Mouse (Mus musculus) adrenal gland, adult 2 months (tissue): ENCODE data around the gene Rab35. TPM values are rescaled to one million over a fixed set of nuclear protein-coding genes. Genes with fewer than 3 reads are reported as not detected.
A peak's percentile ranks its signal among the peaks of the same experiment; 100 is the strongest.

Source experiments
- DNase-seq: peaks from one replicate; pipeline ENCODE4 v3.0.0; 2021
- polyA plus RNA-seq: library from polyadenylated mRNA; depleted of rRNA; stranded (reverse); fragments of >200 nt; gene quantifications from 2 replicates; pipeline ENCODE4 v1.2.3, GENCODE M21; 2012
- total RNA-seq, 2 experiments: library from RNA; stranded (reverse); gene quantifications; 2 replicates each; pipeline ENCODE4 v1.2.3; 2021

The Rab35 gene
- total and polyA plus RNA-seq, 3 experiments: 64.2 to 66.2 (median 65.8) TPM

DNA sequence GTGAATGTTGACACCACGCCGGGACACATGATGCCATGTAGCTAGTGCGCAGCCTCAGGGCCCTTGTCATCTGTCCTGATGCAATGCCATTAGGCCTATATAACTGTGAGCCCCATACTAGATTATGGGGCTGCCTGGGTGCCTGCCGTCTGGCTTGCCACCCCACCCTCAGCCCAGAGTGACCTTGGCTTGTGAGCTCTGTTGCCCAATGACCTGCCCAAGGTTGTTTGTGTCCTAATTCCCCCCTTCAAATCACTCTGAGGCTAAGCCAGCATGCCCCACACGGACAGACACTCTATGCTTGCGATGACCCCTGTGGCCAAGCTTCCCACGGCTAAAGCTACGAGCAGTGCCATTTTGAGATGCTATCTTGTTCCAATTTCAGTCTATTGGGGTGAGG is 18.0 kb downstream of the Rab35 start:
- peak; percentile 58 for DNase-seq

DNA sequence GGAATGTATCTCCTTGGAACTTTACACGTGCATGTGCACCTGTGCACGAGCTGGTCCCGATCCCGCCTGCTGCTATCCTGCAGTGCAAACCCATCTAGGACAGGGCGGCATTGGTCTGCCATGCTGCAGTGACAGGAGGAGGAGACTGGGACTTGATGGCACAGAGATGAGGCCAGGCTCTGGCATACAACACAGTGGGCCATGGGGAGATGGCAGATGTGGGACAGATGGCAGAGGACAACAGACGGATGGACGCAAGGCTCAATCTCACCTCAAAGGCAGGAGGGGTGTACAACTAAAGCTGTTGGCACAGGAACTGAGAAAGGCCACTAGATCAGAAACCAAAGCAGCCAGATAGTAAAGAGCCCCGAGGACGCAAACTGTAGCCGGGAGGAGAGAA is 19.2 kb downstream of the Rab35 start:
- no peak for DNase-seq

DNA sequence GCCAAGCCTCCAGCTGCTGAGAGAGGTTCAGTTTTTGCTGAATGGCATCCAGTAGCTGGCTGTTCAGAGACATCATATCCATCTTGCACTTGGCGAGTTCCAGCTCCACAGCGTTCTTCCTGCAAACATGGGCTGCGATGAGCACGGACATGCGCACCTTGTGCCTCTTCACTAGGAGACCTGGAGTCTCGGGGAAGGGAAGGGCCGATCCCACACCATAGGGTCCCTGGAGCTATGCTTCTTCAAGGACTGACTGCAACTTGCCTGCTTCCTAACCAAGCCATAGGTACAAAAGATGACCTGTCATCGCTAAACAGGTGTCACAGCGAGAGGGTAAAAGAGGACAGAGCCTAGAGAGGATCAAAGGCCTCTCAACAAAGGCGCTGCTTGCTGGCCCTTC is 20.1 kb downstream of the Rab35 start:
- no peak for DNase-seq

DNA sequence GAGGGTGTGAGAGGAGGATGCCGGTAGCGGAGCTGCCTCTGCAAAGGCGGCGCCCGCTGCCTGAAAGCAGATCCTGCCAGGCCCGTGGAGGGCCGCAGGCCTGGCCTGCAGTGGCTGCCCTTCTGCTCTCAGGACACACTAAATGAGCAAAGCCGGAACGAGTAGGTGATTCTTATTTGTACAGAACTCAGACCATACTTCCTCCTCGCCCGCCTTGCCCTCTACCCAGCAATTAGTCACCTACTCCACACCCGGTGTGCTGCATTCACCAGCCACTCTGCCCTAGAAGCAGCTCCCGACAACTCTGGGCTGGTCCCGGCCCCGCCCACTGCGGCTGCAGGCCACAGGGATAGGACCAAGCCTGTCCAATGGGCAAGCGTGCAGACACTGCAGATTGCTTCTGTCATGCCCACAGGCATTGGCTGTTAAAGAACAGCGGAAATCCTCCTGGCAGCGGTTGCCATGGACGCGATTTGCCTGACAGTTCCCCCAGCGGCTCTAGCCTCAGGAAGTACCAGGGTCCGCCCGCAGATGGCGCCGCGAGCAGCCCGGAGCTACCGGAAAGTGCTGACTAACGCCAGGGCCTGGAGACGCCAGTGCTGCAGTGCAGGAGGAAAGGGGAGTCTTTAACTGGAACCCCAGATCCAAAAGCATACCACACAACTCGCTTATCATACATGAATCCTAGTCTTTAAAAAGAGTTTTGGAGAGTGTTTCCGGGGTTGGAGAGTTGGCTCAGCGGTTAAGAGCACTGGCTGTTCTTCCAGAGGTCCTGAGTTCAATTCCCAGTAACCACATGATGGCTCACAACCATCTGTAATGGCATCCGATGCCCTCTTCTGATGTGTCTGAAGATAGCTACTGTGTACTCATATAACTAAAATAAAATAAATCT is 21.2 kb downstream of the Rab35 start:
- peak; percentile 100 for DNase-seq

DNA sequence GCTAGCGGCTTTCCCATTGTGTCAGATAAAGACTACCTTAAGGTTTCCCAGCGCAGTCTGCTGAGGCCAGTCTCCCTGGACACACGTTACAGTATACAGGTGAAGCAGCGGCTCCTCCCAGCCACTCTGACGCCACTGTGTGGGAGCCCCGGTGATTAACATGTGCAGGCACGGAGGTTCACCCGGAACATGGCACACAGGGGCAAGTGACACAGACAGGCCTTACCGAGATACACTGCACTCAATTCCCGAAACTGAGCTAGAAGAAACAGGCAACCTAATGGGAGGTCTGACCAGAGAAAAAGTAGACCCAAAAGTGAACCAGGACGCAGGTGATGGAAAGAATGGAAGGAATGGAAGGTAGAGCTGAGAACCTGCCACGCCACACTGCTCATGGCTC is 22.1 kb downstream of the Rab35 start:
- no peak for DNase-seq

DNA sequence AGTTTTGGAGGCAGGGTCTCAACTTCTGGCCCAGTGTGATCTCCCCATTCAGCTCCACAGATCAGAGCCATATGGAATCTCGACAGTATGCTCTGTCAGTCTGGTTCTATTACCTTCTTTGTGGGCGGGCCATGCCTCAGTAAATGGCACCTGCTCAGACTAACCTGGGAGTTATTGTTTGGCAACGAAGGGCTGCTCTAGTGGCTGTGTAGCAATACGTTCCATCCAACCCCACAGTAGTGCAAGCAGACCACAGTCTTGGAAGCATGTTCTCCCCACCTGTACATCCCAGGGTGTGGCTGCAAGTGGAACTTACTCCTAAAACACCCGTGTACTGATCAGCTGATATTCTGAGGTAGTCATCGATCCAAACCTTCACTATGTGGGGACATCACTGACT is 25.0 kb downstream of the Rab35 start:
- DNase-seq: no peak

DNA sequence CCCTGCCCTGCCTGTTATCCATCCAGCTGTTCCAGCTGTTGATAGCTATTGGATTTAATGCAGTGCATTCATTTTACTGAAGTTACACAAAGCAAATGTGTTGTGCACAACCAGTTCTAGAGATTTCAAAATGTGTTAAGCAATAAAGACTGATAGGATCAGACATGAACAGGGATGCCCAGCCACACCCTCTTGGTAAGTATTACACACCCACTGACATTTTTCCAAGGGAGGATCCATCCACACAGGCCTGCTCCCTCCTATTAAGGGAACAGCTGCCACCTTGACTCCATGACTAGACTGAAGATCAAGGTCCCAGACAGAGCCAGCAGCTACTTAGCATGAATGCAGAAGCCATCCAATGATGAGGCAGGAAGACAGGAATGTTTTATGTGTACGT is 25.5 kb downstream of the Rab35 start:
- no peak for DNase-seq

DNA sequence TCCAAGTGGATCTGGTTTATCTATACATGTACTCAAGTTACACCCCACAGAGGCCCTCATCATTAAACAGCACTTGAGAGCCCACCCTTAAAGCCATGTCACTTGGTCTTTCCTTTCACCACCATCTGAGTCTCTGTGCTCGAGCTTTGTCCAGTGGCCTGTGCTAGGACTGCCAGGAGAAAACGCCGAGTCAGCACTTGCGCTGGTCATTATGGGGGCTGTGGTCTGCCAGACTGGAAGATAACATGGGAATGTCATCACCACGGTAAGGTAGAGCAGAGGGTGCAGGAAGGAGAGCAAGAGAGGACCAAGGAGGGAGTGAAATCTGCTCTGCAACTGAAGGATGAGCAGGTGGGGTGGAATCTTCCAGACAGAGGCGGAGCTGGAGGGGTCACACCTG is 26.6 kb downstream of the Rab35 start:
- no peak for DNase-seq

DNA sequence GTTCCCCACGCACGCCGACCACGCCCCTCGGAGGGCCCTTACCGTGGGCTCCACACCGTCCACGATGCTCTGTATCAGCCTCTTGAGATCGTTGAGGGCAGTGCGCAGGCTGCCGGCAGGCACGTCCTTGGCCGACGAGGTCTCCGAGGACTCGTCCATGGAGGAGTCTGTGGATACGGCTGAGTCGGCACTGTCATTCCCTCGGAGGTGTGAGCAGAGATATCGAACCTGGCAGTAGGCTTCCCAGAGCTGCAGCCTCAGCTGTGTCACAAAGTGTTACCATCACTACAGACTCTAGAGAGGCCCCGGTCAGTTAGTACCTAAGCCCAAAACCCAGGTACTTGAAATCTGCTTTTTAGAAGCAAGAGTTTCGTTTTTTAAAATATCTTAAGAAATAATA is 30.9 kb downstream of the Rab35 start:
- DNase-seq: no peak

DNA sequence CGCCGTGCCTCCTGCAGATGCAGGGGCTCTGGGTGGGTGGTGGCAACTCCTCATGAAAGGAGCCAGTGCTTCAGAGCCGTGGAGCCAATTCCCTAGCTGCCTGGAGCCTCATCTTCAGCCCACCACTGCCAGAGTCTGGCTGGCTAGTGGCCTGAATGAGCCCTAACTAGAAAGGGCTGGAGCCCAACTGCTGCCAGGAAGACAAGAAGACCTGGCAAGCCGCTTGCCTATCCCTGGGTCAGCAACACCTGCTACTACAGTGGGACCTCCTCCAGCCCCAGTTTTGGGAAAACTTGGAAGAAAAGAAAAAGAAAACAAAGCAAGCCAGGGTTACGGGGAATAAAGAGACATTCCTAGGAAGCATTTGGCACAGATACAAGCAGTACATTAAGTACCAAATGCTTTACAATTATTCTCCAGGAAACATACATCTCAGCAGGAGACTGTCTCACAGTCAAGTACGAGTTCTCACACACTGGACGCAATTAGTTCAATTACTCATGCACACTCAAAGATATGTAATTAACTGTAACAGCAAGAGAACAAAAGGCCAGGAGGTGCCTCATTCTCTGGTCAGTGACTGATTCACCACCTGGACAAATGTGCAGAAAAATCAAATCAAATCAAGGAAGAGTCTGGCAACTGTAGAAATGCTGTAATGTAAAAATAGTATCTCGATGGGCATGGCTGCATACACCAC is 34.8 kb downstream of the Rab35 start:
- no peak for DNase-seq

DNA sequence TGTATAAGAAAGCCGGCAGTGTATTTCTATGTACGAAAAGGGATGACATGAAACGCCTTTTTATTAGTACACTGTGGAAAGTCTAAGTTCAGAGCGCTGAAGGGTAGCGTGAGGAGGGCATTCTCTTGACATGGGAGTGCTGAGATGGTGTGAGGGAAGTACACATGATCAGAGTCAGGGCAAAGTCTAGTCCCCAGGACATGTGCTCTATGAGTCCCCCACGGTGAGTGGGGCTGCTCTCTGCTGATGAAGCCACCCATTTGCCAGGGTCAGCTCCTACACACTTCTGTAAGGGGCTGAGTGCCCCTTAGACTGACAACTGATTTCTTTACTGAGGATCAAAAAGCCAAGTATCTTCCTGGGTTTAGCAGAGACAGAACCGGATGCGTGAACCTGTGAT is 35.5 kb downstream of the Rab35 start:
- DNase-seq: no peak

DNA sequence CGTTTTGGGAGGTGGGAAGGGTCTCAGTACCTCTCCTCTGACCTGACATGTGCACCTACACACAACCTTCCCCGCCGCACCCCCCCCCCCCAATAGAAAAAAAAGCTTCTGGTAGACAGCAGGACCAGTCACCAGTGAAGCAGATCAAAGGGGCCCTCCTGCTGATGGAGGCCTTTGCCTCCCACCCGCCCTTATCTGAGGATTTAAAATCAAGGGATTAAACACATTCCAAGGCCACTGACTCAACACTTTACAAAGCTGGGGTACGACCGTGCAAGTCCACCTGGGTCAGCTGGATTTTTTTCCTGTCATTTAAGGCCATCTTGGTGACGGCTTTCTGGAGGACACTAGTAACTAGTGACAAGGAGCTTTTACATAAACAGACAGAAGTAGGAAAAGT is 36.2 kb downstream of the Rab35 start:
- DNase-seq: no peak

DNA sequence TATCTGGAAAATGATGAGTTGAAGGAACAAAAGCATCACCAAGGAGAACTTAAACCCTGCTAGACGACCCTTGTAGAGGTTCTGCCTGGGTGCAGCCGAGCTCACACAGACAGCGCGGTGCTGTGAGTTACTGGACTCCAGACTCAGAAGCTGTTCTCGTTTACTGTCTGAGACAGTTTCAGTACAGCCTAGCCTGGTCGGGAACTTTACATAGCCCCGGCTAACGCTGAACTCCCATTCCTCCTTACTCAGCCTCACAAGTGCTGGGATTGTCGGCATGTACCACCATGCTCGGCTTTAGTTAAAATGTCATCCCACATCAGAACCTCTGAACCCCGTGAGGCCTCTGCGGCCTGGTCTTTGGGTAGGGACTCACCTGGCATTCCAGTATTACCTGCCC is 37.3 kb downstream of the Rab35 start:
- no peak for DNase-seq

DNA sequence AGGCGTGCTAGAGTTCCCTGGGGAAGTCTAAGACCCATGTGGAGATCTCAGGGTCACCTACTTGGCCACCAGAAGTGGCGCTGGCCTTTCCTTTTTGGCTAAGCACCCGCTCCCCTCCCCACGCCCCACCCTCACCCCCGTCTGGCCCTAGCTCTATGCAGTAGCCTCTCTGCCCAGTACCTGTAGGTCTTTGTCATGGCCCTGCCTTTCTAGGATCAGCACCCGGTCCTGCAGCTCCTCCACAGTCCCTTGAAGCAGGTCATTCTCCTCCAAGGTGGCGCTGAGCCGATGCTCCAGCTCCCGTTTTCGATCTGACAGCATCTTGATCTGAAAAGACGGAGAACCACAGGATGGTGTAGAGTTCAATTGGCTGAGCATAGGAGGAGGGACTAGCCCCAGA is 38.3 kb downstream of the Rab35 start:
- DNase-seq: no peak

DNA sequence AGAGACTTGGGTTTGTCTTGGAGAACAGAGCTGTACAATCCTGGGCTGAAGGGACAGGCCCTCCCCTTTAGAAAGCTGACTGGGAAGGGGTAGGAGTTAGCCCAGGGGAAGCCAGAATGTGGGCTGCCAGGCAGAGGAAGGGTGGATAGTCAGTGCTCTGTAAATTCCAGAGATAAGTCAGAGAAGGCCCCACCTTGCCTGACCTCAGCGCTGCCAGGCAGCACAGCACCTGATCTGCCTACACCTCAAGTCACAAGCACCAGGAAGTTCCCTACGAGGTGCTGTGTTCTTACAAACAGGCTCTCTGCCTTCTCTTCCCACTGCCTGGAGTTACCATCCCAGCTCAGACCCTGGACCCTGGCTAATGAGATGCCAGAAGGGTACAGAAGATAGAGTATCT is 38.7 kb downstream of the Rab35 start:
- DNase-seq: no peak

DNA sequence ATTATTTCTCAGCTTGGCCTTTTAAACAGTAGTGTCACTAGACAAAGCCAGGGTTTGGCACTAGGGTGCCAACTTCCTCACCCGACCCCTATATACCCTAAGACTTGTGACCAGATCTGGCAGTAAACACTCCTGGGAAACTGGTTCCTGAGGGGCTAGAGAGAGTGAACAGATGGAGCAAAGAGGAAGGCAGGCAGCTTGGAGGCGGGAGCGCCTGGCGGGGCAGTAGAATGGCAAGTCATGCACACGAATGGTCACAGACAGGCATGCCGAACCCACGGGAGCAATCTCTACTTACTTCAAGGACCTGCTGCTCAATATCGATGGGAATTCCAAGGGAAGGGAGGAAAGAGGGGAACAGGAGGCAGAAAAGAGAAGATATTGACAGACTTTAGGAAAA is 40.1 kb downstream of the Rab35 start:
- DNase-seq: no peak

DNA sequence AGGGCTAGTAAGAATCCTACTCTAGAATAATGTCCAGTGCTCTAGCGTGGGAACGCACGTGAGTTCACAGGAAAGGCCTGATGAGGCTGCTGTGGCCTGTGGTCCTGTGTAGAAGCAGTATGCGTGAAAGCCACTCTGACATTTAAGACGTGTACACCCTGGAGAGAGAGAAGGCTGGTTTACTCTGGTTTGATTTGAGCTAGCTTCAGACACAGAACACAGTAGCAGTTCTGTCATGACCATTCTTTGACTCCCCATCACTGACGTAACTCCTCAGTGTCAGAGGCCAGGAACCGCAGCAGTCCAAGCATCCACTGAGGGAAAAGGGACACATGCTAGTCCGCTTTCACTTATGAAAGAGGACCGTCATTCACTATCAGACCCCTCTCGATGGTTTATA is 53.4 kb downstream of the Rab35 start:
- DNase-seq: no peak

DNA sequence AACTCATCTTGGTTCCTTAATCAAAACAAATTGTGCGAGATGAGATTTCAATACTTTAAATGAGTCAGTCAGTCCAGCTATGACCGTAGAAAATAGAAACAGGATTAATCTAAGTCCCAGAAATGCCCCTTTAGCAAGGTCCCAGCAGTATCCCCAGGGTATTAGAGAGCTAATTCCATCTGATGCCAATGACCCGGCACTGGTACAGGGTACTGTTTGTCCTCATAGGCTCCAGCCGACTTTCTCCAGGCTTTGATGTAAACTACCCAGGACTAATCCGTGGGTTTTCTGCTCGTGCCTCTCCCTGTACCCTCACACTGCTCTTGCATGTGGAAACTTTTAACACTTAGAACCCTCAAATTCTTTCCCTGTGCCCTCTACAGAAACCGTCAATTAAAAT is 55.0 kb downstream of the Rab35 start:
- no peak for DNase-seq

DNA sequence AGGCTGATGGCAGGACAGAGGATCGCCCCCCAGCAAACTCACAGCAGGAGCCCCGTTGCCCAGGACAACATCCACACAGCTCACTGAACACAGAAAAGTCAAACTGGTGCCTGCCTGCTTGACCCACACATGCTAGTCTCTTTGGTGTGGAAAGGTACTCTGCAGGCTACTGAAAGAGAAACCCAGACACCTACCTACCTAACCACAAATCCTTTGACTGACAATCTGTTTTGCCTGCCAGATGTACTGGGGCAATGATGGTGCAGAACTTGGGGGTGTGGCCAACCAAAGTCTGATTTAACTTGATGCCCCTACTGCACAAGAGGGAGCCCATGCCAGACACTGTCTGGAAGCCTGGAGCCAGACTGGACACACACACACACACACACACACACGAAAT is 61.6 kb downstream of the Rab35 start:
- no peak for DNase-seq

DNA sequence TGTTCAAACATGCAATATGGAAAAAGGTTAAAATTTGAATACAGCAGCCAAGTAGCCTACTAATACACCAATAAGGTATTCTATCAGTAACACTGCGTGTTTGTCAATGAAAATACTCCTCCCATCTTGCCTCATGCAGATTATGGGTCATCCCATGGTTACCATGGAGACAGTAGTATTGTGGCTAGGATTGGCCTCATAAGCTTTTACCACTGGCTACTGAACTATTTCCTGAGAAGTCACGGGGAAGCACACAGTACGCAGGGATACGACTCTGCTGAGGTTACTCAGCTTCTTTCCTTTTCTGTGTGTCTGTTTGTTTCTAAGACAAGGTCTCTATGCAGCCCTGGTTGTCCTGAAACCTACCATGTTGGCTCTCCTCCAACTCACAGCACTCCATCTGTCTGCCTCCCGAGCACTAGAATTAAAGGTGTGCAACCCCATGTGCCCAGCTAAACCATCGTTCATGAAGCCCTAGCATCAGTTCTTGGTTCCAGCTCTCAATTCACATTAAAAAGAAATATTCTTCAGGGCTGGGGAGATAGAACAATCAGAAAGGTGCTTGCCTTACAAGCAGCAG is 63.6 kb downstream of the Rab35 start:
- no peak for DNase-seq

DNA sequence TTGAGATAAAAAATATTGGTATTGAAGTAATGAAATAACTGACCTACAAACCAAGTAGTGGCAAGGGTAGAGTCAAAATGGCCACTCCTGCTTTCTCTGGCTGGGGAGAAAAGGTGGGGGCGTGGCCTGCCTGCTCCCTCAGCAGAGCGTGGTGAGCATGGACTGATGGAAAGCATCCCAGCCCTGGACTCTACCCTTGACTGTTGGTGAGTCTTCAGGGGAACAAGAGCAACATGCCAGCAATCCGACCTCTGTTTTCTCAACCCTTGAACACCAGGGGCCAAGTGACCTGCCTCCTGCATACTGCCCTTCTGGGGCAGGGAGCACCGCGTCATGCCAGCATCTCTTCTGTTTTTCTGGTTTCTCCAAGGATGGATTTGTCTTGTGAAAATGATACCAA is 65.1 kb downstream of the Rab35 start:
- no peak for DNase-seq
